Mouse (Mus musculus) embryonic stem cell, embryonic (primary cell): ENCODE measurements around the gene Sf3b5.

Source experiments
- CTCF ChIA-PET, 4 experiments: fragments of 300-600 bp in 2 of 4; fragments of 350-600 bp in 2 of 4; sonication (Branson Sonifier 250); formaldehyde crosslinking; loops; one replicate each; lab custom pipeline; 2022; ENCODE audit warnings: inconsistent platforms in 2 of 4; lab: Charles Lee
- POLR2A ChIA-PET, 4 experiments: fragments of 300-600 bp in 2 of 4; fragments of 350-600 bp in 2 of 4; sonication (Branson Sonifier 250); formaldehyde crosslinking; loops; one replicate each; lab custom pipeline; 2022; ENCODE audit warnings: antibody characterized with exemption in 4 of 4, inconsistent platforms in 1 of 4; lab: Charles Lee

Sf3b5 gene

DNA sequence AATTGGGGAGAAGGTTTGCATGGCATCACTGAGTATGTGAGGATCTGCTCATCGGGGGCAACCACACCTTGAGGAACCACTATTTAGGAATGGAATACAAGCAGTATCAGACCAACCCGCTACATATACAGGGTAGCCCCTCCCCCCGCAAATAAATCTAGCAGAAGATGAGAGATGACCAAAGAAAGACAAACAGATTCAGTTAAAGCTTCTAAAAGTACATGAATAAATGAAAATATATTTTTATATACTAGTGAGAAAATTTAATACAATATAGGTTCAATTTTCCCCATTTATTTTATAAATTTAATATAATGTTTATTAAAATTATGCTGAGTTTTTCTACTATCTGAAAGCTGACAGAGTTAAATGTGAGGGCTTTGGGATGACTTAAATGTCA is at the start of gene Sf3b5:
Gene Sf3b5 (plus strand): TSS at position 301 of the 400 bp plus-strand sequence.
- POLR2A ChIA-PET, result interaction anchor here in 1 of 4 experiments (0.7 kb wide), 1 partner anchor 328 kb away, joined by 4 read pairs; no protein-coding TSS in a partner anchor
- CTCF ChIA-PET, result no interaction called here

DNA sequence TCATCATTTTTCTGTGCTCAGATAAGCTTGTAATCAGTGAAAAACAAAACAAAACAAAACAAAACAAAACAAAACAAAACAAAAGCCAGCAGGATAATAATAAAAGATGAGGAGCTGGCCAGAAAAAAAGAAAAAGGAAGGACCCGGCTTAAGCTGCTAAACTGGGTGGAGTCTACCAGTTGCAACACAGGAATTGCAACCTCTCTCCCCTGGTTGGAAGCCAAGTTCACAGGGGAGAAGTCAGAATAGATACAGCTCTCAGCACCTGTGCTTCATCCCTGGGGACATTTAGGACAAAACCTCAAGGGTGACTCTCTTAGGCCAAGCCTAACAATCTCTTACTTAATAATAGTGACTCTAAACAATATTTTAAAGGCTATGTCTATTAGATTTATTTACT is 49.3 kb upstream of the Sf3b5 start:
- ChIA-PET POLR2A (interaction anchor here in 1 of 4 experiments (0.7 to 1.2 kb wide), 3 partner anchors 17 to 52 kb away, joined by 3 read pairs; no protein-coding TSS in a partner anchor), CTCF (interaction anchor here in 2 of 4 experiments (0.6 kb wide), 2 partner anchors 31 to 167 kb away, joined by 3 to 5 read pairs; no protein-coding TSS in a partner anchor)

DNA sequence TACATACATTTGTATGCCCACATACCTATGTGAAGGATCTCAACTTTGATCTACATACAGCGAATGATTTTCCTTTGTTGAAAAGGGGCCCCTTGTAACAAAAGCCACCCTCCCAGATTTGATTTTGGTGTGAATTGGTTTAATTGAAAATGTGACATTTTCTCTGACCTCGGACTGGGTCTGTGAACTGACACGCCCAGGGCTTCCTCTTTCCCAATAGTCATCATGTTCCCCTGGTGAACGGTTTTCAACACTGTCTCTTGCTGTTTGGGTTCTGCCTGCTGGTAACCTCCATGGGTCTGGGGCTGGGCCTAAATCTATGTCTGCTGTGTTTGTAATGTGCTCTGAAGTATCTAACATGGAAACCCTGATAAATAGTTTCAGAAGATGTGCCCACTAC is 47.9 kb upstream of the Sf3b5 start:
- CTCF ChIA-PET, result no interaction called here
- POLR2A ChIA-PET, result no interaction called here

DNA sequence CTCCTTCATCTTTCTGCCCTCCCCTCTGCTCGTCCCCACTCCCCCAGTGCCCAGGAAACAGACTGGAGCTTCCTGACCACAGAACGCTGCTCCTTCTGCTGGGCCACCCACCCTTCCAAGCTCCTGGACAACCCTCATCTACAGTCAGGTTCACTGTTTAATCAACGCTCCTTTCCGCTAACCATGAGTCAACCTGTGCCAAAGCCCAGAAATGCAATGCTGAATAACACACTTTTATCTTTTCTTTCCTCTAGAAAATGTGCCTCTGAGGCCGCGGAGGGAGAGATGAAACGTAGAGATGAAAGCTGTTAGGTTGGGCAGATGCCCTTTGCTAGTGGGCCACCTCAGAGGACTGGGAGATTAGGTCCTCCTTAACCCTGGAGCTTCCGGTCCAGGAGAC is 43.6 kb upstream of the Sf3b5 start:
- ChIA-PET POLR2A (interaction anchor here in 2 of 4 experiments (0.9 to 1.1 kb wide), 2 partner anchors 11 to 50 kb away, joined by 3 read pairs; no protein-coding TSS in a partner anchor), CTCF (interaction anchor here in 2 of 4 experiments (0.6 kb wide), 2 partner anchors 31 kb away, joined by 5 to 6 read pairs; no protein-coding TSS in a partner anchor)

DNA sequence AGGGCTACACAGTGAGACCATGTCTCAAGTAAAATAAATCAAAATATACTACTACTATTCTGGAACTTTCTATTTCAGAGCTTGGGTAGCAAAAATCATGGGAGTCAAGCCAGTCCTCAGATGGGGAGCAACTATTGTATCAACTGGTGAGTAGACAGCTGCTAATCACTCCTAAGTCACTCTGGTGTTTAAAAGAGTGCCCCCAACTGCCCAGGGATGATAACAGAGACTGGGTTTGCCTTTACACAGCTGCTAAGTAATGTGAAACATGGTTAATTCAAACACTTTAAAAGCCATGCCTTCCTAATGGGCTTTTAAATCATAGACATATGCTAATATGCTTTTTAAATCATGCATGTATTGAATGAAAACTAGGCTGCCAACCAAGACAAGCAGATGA is 42.9 kb upstream of the Sf3b5 start:
- CTCF ChIA-PET, result interaction anchor here in 2 of 4 experiments (0.6 kb wide), 2 partner anchors 31 to 32 kb away, joined by 5 to 6 read pairs; no protein-coding TSS in a partner anchor
- POLR2A ChIA-PET, result interaction anchor here in 2 of 4 experiments (0.9 to 2.4 kb wide), 4 partner anchors 10 to 51 kb away, joined by 3 to 12 read pairs (median 6); no protein-coding TSS in a partner anchor

DNA sequence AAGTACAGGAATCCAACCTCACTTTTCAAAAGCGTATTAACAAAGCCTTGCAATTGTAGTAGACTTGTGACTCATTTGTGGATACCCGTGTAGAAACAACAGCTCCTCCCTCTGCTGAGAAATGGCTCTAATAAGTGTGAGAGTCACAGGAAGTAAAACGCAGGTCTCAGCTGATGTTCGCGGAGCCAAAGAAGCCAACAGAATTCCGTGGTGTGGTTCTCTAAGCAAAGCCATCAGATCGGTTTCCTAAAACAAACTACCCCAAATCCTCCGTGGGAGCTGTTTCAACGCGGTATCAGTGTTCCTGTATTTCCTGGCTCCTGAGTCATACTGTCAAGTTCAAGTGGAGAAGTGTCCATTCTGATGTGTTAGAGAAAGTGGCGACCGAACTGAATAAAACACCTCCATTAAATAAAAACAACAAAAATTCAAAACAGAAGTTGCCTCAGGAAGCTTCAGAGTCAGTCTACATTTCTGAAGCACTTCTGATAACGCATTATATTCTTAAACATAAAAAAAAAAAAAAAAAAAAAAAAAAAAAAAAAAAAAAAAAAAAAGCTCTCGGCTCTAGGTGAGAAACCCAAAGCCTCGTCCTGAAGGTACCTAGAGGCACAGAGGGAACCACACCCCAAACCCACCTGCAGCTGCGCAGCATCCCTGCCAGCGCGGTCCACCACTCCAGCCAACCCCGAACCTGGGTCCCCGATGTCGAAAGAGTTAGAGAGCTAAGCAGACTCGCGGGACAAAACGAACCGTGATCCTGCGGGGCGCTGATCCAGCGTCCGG is 41.6 kb upstream of the Sf3b5 start:
- POLR2A ChIA-PET, result interaction anchor here (0.6 to 2.4 kb wide), 13 partner anchors 12 to 837 kb away, joined by 3 to 12 read pairs (median 5); partner anchors contain the start of gene Utrn (in 1 of the 4)
- CTCF ChIA-PET, result interaction anchor here in 3 of 4 experiments (0.6 to 1.0 kb wide), 5 partner anchors 34 to 122 kb away, joined by 3 to 4 read pairs (median 3); no protein-coding TSS in a partner anchor

DNA sequence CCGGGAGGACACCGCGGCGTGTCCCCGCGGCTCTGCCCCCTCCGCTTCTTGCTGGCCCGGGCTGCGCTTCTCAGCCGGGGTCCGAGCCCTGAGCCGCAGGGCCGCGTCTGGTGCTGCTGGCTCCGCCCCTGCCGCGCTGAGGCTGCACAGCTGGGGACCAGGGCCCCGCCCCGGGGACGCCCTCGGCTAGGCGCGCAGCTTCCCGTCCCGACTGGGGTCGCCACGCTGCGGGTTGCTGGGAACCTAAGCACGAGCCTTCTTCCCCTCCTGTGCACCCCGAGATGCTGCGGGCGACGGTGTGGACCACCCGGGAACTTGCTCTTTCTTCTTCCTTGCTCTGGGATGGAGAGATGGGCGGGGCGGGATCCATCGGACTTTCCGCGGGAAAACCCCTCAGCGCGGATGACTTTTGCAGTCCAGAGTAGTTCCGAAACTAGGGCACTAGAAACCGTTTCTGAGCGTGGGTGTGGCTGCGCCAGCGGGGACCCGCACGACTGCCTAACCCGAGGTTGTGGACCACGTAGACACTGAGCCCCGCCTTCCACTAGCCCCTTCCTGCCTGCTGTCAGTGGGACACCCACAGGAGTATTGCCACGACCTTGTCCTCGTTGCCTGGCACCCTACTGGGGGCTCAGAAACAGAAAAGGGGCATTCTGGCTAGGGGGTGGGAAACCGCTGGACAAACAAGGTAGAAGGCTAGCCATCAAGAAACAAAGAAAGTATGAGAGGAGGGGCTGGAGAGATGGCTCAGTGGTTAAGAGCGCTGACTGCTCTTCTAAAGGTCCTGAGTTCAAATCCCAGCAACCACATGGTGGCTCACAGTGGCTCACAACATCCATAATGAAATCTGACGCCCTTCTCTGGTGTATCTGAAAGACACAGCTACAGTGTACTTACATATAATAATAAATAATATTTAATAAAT is 40.7 kb upstream of the Sf3b5 start, which contains the start of gene Stx11:
Gene Stx11 (minus strand): TSS at position 148 of the 925 bp plus-strand sequence.
- ChIA-PET POLR2A (interaction anchor here (0.6 to 2.4 kb wide), 12 partner anchors 13 to 838 kb away, joined by 3 to 12 read pairs (median 5); partner anchors contain the start of gene Utrn (in 1 of the 4)), CTCF (interaction anchor here in 3 of 4 experiments (0.6 to 1.0 kb wide), 4 partner anchors 33 to 123 kb away, joined by 3 to 4 read pairs (median 4); no protein-coding TSS in a partner anchor)

DNA sequence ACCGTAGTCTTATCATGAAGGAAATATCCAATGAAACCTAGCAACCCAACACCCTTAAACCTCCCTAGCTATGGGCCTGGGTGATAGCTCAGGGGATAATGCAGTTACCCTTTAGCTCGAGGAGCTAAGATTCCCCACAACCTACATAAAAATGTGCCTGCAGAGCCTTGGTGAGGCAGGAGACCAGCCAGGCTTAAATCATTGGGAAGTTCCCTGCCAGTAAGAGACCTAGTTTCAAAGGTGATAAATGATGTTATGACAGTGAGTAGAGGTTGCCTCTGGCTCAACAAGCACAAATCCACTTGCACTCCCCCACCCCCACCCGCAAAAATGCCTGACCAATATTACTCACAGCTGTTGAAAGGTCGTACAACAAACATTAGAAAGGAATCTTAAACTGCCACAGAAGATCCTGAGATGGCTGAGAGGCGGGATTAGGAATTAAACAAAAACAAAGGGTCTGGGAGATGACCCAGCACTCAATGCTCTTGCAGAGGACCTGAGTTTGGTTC is 39.4 kb upstream of the Sf3b5 start:
- CTCF ChIA-PET, result no interaction called here
- POLR2A ChIA-PET, result no interaction called here

DNA sequence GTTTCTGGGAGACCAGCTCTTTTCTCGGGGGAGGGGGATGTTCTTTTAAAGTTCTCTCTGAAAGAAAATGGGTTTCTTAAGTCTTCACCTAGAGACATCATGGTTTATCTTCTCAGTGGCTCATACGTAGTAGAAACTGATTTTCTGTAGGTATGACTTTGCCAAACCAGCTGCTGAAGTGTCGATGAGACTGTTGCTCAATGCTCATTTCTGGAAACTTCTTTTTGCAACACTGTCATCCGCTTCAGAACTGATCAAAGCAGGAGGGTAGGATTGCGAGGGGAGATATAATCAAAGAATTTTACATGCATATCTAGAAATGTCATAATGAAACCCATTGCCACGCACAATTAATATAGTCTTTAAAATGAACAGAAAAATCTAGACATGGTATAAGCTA is 30.6 kb upstream of the Sf3b5 start:
- POLR2A ChIA-PET, result no interaction called here
- CTCF ChIA-PET, result no interaction called here

DNA sequence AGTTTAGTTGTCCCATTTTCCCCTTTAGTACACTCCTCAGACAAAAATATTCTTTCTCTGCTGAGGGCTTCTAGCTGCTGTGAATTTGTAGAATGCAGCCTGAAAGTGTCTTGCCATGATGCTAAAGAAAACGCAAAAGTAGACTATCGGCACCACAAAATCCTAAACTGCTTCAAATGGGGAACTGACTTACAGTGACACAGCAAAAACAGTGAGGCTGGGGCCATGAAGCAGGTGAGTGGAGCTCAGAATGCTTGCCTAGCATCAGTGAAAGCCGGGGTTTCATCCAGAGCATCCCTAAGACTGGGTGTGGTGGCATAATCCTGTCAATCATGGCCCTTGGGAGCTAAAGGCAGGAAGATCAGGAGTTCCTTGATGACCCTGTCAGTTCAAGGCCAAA is 29.7 kb upstream of the Sf3b5 start:
- ChIA-PET POLR2A (no interaction called here), CTCF (no interaction called here)

DNA sequence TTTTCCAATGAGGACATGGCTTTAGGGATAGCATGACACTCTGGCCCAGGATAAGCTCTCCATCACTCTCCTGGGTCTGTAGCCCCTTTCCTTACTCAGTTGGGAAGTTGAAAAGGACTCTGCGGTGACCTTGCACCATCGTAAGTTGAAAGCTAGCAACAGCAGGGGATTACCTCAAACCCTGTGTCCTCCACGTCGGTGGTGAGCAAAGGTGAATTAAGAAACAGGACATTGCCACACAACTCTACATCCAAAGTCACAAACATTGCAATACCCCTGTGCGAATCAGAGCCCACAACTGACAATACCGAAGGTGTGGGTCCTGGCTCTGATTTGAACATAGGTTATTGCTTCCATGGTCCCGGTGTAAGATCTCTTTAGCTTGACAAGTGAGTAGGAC is 29.2 kb upstream of the Sf3b5 start:
- POLR2A ChIA-PET, result no interaction called here
- CTCF ChIA-PET, result interaction anchor here in 1 of 4 experiments (0.6 kb wide), 1 partner anchor 57 kb away, joined by 8 read pairs; no protein-coding TSS in a partner anchor

DNA sequence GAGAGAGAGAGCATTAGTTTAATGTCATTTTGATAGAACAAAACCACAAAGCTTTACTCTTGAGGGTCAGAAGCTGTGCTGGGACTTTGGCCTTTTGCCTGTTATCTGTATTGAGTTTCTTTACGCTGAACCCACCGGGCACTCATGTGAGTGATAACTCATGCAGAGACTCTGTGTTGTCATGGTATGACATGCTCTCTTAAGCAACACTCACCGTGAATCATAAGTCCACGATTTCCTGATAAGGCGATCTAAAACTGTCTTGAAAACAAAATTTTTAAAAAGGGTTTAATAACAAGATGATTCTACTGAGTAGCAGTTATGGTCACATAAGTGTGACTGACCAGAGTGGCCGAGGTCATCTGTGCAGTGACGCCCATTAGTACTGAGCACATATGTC is 28.6 kb upstream of the Sf3b5 start:
- ChIA-PET CTCF (interaction anchor here in 1 of 4 experiments (0.6 kb wide), 1 partner anchor 58 kb away, joined by 8 read pairs; no protein-coding TSS in a partner anchor), POLR2A (no interaction called here)

DNA sequence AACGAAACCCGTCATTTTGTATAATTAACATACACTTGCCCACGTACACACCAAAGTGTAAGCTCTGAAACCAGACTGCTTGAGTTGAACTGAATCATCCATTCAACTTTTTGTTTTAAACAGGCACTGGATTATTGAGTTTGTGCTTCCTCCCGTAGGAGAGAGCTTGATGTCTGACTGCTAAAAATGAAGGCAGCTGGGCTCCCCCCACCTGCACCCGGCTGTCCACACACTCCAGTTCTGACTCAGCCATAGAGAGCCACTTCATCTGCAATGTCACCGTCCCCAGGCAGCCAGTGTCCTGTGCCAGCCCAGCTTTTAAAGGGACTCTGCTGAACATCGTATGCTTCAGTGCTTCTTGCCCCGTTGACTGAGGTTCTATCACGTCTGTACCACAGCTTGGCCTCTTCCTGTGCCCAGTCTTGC is 27.3 kb upstream of the Sf3b5 start:
- CTCF ChIA-PET, result interaction anchor here in 1 of 4 experiments (0.5 kb wide), 1 partner anchor 784 kb away, joined by 3 read pairs; no protein-coding TSS in a partner anchor
- POLR2A ChIA-PET, result no interaction called here

DNA sequence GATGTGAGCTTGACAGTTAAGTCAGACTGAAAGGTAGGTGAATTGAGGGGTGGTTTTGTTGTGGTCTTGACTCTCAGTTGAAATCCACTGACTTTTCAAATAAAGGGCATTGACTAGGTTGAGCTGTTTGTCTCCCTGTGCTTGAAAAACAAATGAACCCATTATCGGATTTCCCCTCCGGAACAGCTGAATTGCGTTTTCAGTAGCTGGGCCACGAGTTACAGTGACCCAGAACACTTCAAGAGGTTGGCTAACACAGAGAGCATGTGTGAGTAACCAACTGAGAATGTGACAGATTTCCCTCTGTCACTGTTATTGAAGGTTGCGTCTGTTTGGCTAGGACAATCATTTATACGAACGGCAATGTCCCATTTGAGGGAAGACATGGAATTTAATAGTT is 24.1 kb upstream of the Sf3b5 start:
- POLR2A ChIA-PET, result no interaction called here
- CTCF ChIA-PET, result no interaction called here

DNA sequence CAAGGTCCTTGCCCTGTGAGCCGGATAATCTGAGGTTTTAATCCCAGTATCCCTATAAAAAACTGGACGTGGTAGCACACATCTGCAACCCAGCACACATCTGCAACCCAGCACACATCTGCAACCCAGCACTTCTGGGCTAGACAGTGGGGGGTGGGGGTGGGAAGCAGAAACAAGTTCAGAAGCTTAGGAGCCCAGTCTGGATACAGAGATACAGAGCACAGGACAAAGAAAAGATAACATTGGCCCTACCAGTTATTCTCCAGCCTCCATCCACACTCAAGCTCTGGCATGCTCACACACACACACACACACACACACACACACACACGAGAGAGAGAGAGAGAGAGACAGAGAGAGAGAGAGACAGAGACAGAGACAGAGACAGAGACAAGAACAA is 21.6 kb upstream of the Sf3b5 start:
- POLR2A ChIA-PET, result interaction anchor here in 1 of 4 experiments (0.6 kb wide), 1 partner anchor 562 kb away, joined by 4 read pairs; no protein-coding TSS in a partner anchor
- CTCF ChIA-PET, result no interaction called here

DNA sequence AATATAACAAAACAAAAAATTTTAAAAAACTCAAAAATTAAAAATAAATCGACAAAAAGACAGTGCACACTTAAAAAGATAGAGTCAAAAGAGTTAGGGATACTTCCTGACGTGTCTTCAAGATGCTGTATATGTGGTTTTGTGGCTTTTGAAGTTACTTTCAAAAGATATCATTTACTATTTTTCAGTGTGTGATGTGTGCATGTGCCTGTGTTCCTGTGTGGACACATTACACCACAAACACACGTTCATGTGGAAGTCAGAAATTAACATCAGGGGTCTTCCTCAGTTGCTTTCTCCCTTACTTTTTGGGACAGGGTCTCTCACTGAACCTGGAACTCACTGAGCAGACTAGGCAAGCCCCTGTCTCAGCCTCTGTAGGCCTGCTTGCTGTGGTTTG is 20.1 kb upstream of the Sf3b5 start:
- ChIA-PET POLR2A (no interaction called here), CTCF (no interaction called here)

DNA sequence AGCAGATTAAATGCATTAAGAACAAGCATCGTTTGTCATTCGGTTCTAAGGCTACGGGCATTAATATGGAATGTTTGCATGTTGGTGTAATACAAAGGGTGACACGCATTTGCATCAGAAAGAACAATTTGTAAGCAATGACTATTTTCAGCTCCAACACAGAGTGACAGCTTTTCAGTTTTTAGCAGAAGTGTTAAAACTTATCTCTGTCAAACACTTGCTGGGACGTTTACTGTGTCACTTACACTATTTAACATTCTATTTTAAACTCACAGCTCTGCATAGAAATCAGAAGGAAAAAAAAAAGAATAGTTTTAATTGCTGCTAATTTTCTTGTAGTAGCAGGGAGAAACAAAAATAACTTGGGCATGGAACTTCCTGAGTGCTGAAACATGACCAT is 18.7 kb upstream of the Sf3b5 start:
- CTCF ChIA-PET, result interaction anchor here in 2 of 4 experiments (0.6 to 0.7 kb wide), 2 partner anchors 31 to 55 kb away, joined by 3 read pairs; no protein-coding TSS in a partner anchor
- POLR2A ChIA-PET, result interaction anchor here in 1 of 4 experiments (0.6 kb wide), 1 partner anchor 11 kb away, joined by 5 read pairs; no protein-coding TSS in a partner anchor

DNA sequence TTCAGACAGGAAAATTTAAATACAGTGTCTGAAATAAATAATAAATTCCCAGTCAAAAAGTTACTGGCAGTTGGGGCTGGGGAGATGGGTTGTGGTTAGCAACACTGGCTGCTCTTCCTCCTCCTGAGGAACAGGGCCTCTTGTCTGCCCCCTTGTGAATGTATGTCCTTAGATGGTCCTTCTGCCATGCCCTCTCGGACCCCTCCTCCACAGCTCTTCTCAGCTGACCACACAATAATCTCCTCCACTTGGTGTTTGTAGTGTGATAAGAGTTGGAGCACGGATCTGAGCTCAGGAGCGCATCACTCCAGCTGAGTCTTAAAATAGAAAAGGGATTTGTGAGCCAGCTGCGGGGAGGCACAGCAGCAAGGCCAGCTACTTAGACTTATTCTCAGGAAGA is 18.2 kb upstream of the Sf3b5 start:
- CTCF ChIA-PET, result interaction anchor here in 2 of 4 experiments (0.6 to 0.7 kb wide), 2 partner anchors 31 to 55 kb away, joined by 3 read pairs; no protein-coding TSS in a partner anchor
- POLR2A ChIA-PET, result interaction anchor here in 1 of 4 experiments (0.6 to 1.2 kb wide), 2 partner anchors 10 to 38 kb away, joined by 3 to 5 read pairs; no protein-coding TSS in a partner anchor
